ENCODE assay signal across 8 mouse cellular contexts in the genomic region with DNA sequence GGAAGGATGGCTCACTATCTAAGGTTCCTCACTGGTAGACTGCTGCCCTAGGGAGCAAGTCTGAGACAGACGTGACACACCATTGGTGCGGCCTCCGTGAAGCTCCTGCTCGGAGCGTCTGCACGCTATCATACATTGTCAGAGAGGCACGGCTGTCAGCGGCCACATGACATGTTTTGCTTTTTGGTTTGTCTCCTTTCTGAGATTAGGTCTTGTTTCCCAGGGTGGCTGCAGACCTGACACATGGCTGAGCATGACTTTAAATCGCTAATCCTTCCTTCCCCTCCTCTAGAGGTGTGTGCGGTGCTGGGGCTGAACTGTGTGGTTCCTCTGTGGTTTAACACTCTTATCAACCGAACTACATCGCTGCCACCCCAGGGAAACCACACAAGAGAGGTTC. TPM values are rescaled to one million over a fixed set of nuclear protein-coding genes. Genes with fewer than 3 reads are reported as not detected.
DNase-seq lines count a peak whose midpoint lies in the region; ATAC-seq and TF ChIP-seq lines count a peak whose summit lies in the region.

No protein-coding gene starts in this region.

- no peaks in the 10 kb centered on the region for H3K27me3 ChIP-seq in lung, embryonic 14.5 days (ENCODE audit: insufficient read depth, low read length)
- no peaks in the 10 kb centered on the region for H3K27me3 ChIP-seq in intestine, embryonic 15.5 days (replicated peaks)
- H3K27me3 ChIP-seq in myocyte (ENCODE audit: control insufficient read depth, insufficient read depth, insufficient read length) = no peaks in the 10 kb centered on the region

- peak overlapping the region; percentile 91 for H3K4me3 ChIP-seq in lung, embryonic 14.5 days (ENCODE audit: low read depth, low read length)
- peak overlapping the region; percentile 92; the same call in 1 of the 2 replicates for H3K4me3 ChIP-seq in intestine, embryonic 15.5 days (replicated peaks)
- peak overlapping the region; percentile 55 for H3K4me3 ChIP-seq in myocyte

- H3K4me2 ChIP-seq in lung, embryonic 14.5 days = peak overlapping the region; percentile 84
- peak overlapping the region; percentile 76 for H3K4me2 ChIP-seq in intestine, embryonic 15.5 days (replicated peaks)
- H3K4me2 ChIP-seq in myocyte (ENCODE audit: low read depth) = peak overlapping the region; percentile 80

- peaks cover 6% of the 10 kb centered on the region; the same call in 1 of the 2 replicates for H3K4me1 ChIP-seq in lung, embryonic 14.5 days (ENCODE audit: insufficient read depth)
- H3K4me1 ChIP-seq in intestine, embryonic 15.5 days (replicated peaks) = peaks cover 15% of the 10 kb centered on the region

- no peak overlapping the region for H3K27ac ChIP-seq in lung, embryonic 14.5 days (ENCODE audit: low read depth)
- no peak overlapping the region for H3K27ac ChIP-seq in intestine, embryonic 15.5 days

- TF ChIP-seq POLR2A in myocyte (IDR thresholded peaks at IDR 0.05; ENCODE audit: insufficient read length, low read depth) = no peak

- H3ac ChIP-seq in myocyte (ENCODE audit: control insufficient read depth, insufficient read length) = no peak overlapping the region

- H3K36me3 ChIP-seq in lung, embryonic 14.5 days (ENCODE audit: insufficient read depth) = peaks cover 11% of the 10 kb centered on the region
- peaks cover 3% of the 10 kb centered on the region; the same call in 1 of the 2 replicates for H3K36me3 ChIP-seq in intestine, embryonic 15.5 days
- no peaks in the 10 kb centered on the region for H3K36me3 ChIP-seq in myocyte (ENCODE audit: control insufficient read depth, insufficient read depth)

- ATAC-seq in lung, embryonic 14.5 days (ENCODE audit: insufficient read depth) = no peak
- no peak for ATAC-seq in intestine, embryonic 15.5 days

- no peaks in the 10 kb centered on the region for H3K79me2 ChIP-seq in myocyte (ENCODE audit: control insufficient read depth, insufficient read depth)

- WGBS in lung, embryonic 14.5 days = 66% methylated on average over 12 of the region's 12 CpGs
- WGBS in intestine, embryonic 15.5 days = 69% methylated on average over 12 of the region's 12 CpGs

- H3K9me3 ChIP-seq in lung, embryonic 14.5 days (ENCODE audit: low read depth, low read length) = no peaks in the 10 kb centered on the region
- H3K9me3 ChIP-seq in intestine, embryonic 15.5 days = no peaks in the 10 kb centered on the region

- peak overlapping the region; percentile 87 for H3K9ac ChIP-seq in lung, embryonic 14.5 days
- H3K9ac ChIP-seq in intestine, embryonic 15.5 days = peak overlapping the region; percentile 86

- DNase-seq in lung, embryonic 14.5 days = no peak
- no peak for DNase-seq in lung, postnatal 25 days (ENCODE audit: low spot score)
- DNase-seq in c-Kit-positive CD71-positive TER-119-negative erythroid progenitor cells, embryonic 14.5 days (ENCODE audit: low read depth) = peak; percentile 55
- DNase-seq in retina, postnatal 1 day = no peak
- DNase-seq in kidney, postnatal 14 days = no peak
- DNase-seq in embryo, embryonic 11 days = no peak

- TF ChIP-seq CTCF in lung, embryonic 14.5 days (IDR thresholded peaks at IDR 0.05; ENCODE audit: low read depth) = no peak

TF ChIP-seq in myocyte, 11 proteins besides CTCF, POLR2A, EP300 and RAD21:
- TF ChIP-seq E2F4 (IDR thresholded peaks at IDR 0.05; ENCODE audit: insufficient read depth) (no peak), TCF12 (IDR thresholded peaks at IDR 0.05; ENCODE audit: insufficient read depth, poor library complexity, severe bottlenecking) (no peak), CEBPB (IDR thresholded peaks at IDR 0.05; ENCODE audit: insufficient read depth, poor library complexity, severe bottlenecking) (no peak), USF1 (IDR thresholded peaks at IDR 0.05; ENCODE audit: low read depth) (no peak), REST (IDR thresholded peaks at IDR 0.05; ENCODE audit: insufficient read depth, insufficient read length) (no peak), TCF3 (IDR thresholded peaks at IDR 0.05; ENCODE audit: insufficient read length, low read depth) (no peak), POLR2AphosphoS2 (IDR thresholded peaks at IDR 0.05; ENCODE audit: insufficient read length, low read depth) (no peak), SRF (IDR thresholded peaks at IDR 0.05; ENCODE audit: control insufficient read depth, insufficient read length, low read depth) (no peak), MAX (IDR thresholded peaks at IDR 0.05; ENCODE audit: low read depth) (no peak), MYOD1 (IDR thresholded peaks at IDR 0.05; ENCODE audit: control insufficient read depth in 1 of 3, insufficient read length in 2 of 3, low read depth in 2 of 3) (no peak), MYOG (IDR thresholded peaks at IDR 0.05; ENCODE audit: control insufficient read depth in 1 of 3, insufficient read depth in 1 of 3, insufficient read length in 2 of 3, low read depth in 2 of 3) (no peak)

RNA-seq across cellular contexts. Expression of a gene that starts 1.4 kb away (rescaled TPM):
- 4.4 and 5.2 TPM in 2 replicates for polyA plus RNA-seq in lung, embryonic 14.5 days (2014; fragmentation: Nextera tagmentation; extraction: Ambion mirVana)
- polyA plus RNA-seq in intestine, embryonic 15.5 days (2015; fragmentation: Nextera tagmentation; extraction: Ambion mirVana) = 4.5 and 4.9 TPM in 2 replicates
- 3.1 TPM for polyA plus RNA-seq in myocyte (2012; fragmentation: generic; extraction: Trizol)

RNA-seq across cellular contexts. Expression of a gene that starts 10.7 kb away (rescaled TPM):
- 5.8 and 5.9 TPM in 2 replicates for polyA plus RNA-seq in lung, embryonic 14.5 days (2014; fragmentation: Nextera tagmentation; extraction: Ambion mirVana)
- polyA plus RNA-seq in intestine, embryonic 15.5 days (2015; fragmentation: Nextera tagmentation; extraction: Ambion mirVana) = 2.4 and 2.6 TPM in 2 replicates
- 3.3 TPM for polyA plus RNA-seq in myocyte (2012; fragmentation: generic; extraction: Trizol)

RNA-seq across cellular contexts. Expression of a gene that starts 37.5 kb away (rescaled TPM):
- 91.8 and 94.0 TPM in 2 replicates for polyA plus RNA-seq in lung, embryonic 14.5 days (2014; fragmentation: Nextera tagmentation; extraction: Ambion mirVana)
- 69.6 and 74.2 TPM in 2 replicates for polyA plus RNA-seq in intestine, embryonic 15.5 days (2015; fragmentation: Nextera tagmentation; extraction: Ambion mirVana)
- polyA plus RNA-seq in myocyte (2012; fragmentation: generic; extraction: Trizol) = 54.4 TPM

RNA-seq across cellular contexts. Expression of a gene that starts 37.6 kb away (rescaled TPM):
- 4.0 and 5.2 TPM in 2 replicates for polyA plus RNA-seq in lung, embryonic 14.5 days (2014; fragmentation: Nextera tagmentation; extraction: Ambion mirVana)
- polyA plus RNA-seq in intestine, embryonic 15.5 days (2015; fragmentation: Nextera tagmentation; extraction: Ambion mirVana) = 3.0 and 3.1 TPM in 2 replicates
- polyA plus RNA-seq in myocyte (2012; fragmentation: generic; extraction: Trizol) = 4.2 TPM
